Mouse (Mus musculus) embryonic facial prominence, embryonic 10.5 days (tissue): ENCODE data around the gene Selenop. TPM values are rescaled to one million over a fixed set of nuclear protein-coding genes. Genes with fewer than 3 reads are reported as not detected.

Source experiments
- DNase-seq: peaks from one replicate; pipeline ENCODE4 v3.0.0-alpha.2; 2017; ENCODE audit warnings: low spot score
- H3K27ac ChIP-seq: fragments of 300-500 bp; sonication (generic); replicated peaks from 2 replicates; pipeline ENCODE4 v1.5.1; 2016; ENCODE audit warnings: mild to moderate bottlenecking
- H3K27me3 ChIP-seq: fragments of 300-500 bp; sonication (generic); replicated peaks from 2 replicates; pipeline ENCODE4 v1.6.1; 2016; ENCODE audit warnings: low read depth, mild to moderate bottlenecking; ENCODE audit not compliant: poor library complexity, severe bottlenecking
- H3K36me3 ChIP-seq: fragments of 300-500 bp; sonication (generic); replicated peaks from 2 replicates; pipeline ENCODE4 v1.6.1; 2016; ENCODE audit warnings: mild to moderate bottlenecking, moderate library complexity
- H3K4me1 ChIP-seq: fragments of 300-500 bp; sonication (generic); 2 replicates; pipeline ENCODE4 v1.6.1; 2016
- H3K4me3 ChIP-seq: fragments of 300-500 bp; sonication (generic); 2 replicates; pipeline ENCODE4 v1.5.1; 2016; ENCODE audit warnings: mild to moderate bottlenecking, moderate library complexity
- H3K9me3 ChIP-seq: fragments of 300-500 bp; sonication (generic); 2 replicates; pipeline ENCODE4 v1.6.1; 2016; ENCODE audit warnings: mild to moderate bottlenecking
- WGBS: fragments of 180-500 bp; shearing (Covaris S2); methylation state at CpG from one replicate; pipeline ENCODE4 v1.1.7; 2016; 5-methylcytosine and 5-hydroxymethylcytosine counted together
- polyA plus RNA-seq: library from polyadenylated mRNA; unstranded; fragments of >200 nt; fragmentation: Nextera tagmentation; extraction: Ambion mirVana; gene quantifications from 2 replicates; pipeline ENCODE4 v1.2.1, GENCODE M21; 2016

The Selenop gene
- polyA plus RNA-seq, 1 experiment from 2014 or later, result 62.5 TPM

- no peaks in the 10 kb centered on the region for H3K9me3 ChIP-seq
- H3K36me3 ChIP-seq, result peaks cover 15% of the 10 kb centered on the region
- DNase-seq, result no peak
- WGBS, result 91% methylated on average over 2 of the region's 2 CpGs
- no peaks in the 10 kb centered on the region for H3K27me3 ChIP-seq
- H3K27ac ChIP-seq, result no peak overlapping the region
- H3K4me3 ChIP-seq, result no peak overlapping the region
- H3K4me1 ChIP-seq, result no peaks in the 10 kb centered on the region
These were observed 9.0 kb downstream of the Selenop start for GRCm38 (mm10) chr15:3277391-3277790.

- Histone ChIP-seq H3K4me1 (no peaks in the 10 kb centered on the region), H3K36me3 (peaks cover 15% of the 10 kb centered on the region), H3K27ac (no peak overlapping the region), H3K9me3 (no peaks in the 10 kb centered on the region), H3K4me3 (no peak overlapping the region), H3K27me3 (no peaks in the 10 kb centered on the region)
- no peak for DNase-seq
- WGBS, result 82% methylated on average over 7 of the region's 7 CpGs
These were observed 10.9 kb downstream of the Selenop start for GRCm38 (mm10) chr15:3279242-3279641.

GRCm38 (mm10) chr15:3281216-3281615 is 12.9 kb downstream of the Selenop start:
- Histone ChIP-seq H3K9me3 (no peaks in the 10 kb centered on the region), H3K4me1 (no peaks in the 10 kb centered on the region), H3K36me3 (peaks cover 15% of the 10 kb centered on the region), H3K27me3 (no peaks in the 10 kb centered on the region), H3K4me3 (no peak overlapping the region), H3K27ac (no peak overlapping the region)
- no peak for DNase-seq

- DNase-seq, result no peak
- Histone ChIP-seq H3K36me3 (peaks cover 15% of the 10 kb centered on the region), H3K9me3 (no peaks in the 10 kb centered on the region), H3K4me3 (no peak overlapping the region), H3K4me1 (no peaks in the 10 kb centered on the region), H3K27me3 (no peaks in the 10 kb centered on the region), H3K27ac (no peak overlapping the region)
- WGBS, result 82% methylated on average over 1 of the region's 1 CpGs
These were observed 13.4 kb downstream of the Selenop start for GRCm38 (mm10) chr15:3281737-3282136.

- Histone ChIP-seq H3K9me3 (no peaks in the 10 kb centered on the region), H3K4me1 (no peaks in the 10 kb centered on the region), H3K27ac (no peak overlapping the region), H3K36me3 (no peaks in the 10 kb centered on the region), H3K4me3 (no peak overlapping the region), H3K27me3 (no peaks in the 10 kb centered on the region)
- DNase-seq, result no peak
These were observed 17.7 kb downstream of the Selenop start for GRCm38 (mm10) chr15:3286032-3286431.

GRCm38 (mm10) chr15:3290435-3290834 is 22.1 kb downstream of the Selenop start:
- no peak for DNase-seq
- 86% methylated on average over 3 of the region's 3 CpGs for WGBS

GRCm38 (mm10) chr15:3293477-3293876 is 25.1 kb downstream of the Selenop start:
- 62% methylated on average over 1 of the region's 1 CpGs for WGBS
- Histone ChIP-seq H3K4me3 (no peak overlapping the region), H3K9me3 (no peaks in the 10 kb centered on the region), H3K27ac (no peak overlapping the region), H3K4me1 (no peaks in the 10 kb centered on the region), H3K36me3 (no peaks in the 10 kb centered on the region), H3K27me3 (no peaks in the 10 kb centered on the region)
- no peak for DNase-seq

More at GRCm38 (mm10) chr15:3290435-3290834, 22.1 kb downstream of the Selenop start:
- no peaks in the 10 kb centered on the region for H3K27me3 ChIP-seq
- H3K9me3 ChIP-seq, result no peaks in the 10 kb centered on the region
- H3K4me1 ChIP-seq, result no peaks in the 10 kb centered on the region
- H3K36me3 ChIP-seq, result no peaks in the 10 kb centered on the region
- no peak overlapping the region for H3K4me3 ChIP-seq
- no peak overlapping the region for H3K27ac ChIP-seq

GRCm38 (mm10) chr15:3295986-3296385 is 27.6 kb downstream of the Selenop start:
- Histone ChIP-seq H3K27me3 (no peaks in the 10 kb centered on the region), H3K4me3 (no peak overlapping the region), H3K4me1 (no peaks in the 10 kb centered on the region), H3K27ac (no peak overlapping the region), H3K36me3 (no peaks in the 10 kb centered on the region), H3K9me3 (no peaks in the 10 kb centered on the region)
- WGBS, result 82% methylated on average over 1 of the region's 1 CpGs
- DNase-seq, result no peak

- Histone ChIP-seq H3K9me3 (no peaks in the 10 kb centered on the region), H3K4me1 (no peaks in the 10 kb centered on the region), H3K27me3 (no peaks in the 10 kb centered on the region), H3K4me3 (no peak overlapping the region), H3K27ac (no peak overlapping the region), H3K36me3 (no peaks in the 10 kb centered on the region)
- 85% methylated on average over 8 of the region's 8 CpGs for WGBS
- DNase-seq, result no peak
These were observed 29.3 kb downstream of the Selenop start for GRCm38 (mm10) chr15:3297615-3298014.

- WGBS, result 86% methylated on average over 4 of the region's 4 CpGs
- H3K4me3 ChIP-seq, result no peak overlapping the region
- no peaks in the 10 kb centered on the region for H3K36me3 ChIP-seq
- no peak overlapping the region for H3K27ac ChIP-seq
- no peaks in the 10 kb centered on the region for H3K27me3 ChIP-seq
- DNase-seq, result no peak
- H3K4me1 ChIP-seq, result no peaks in the 10 kb centered on the region
- no peaks in the 10 kb centered on the region for H3K9me3 ChIP-seq
These were observed 32.2 kb downstream of the Selenop start for GRCm38 (mm10) chr15:3300361-3301100.

GRCm38 (mm10) chr15:3303426-3303825 is 35.1 kb downstream of the Selenop start, which contains the start of gene Ccdc152:
Gene Ccdc152, minus strand, starts transcription at chr15:3303526.
- Histone ChIP-seq H3K36me3 (no peaks in the 10 kb centered on the region), H3K27me3 (no peaks in the 10 kb centered on the region), H3K27ac (no peak within 1 kb of the TSS), H3K4me3 (no peak within 1 kb of the TSS), H3K4me1 (no peaks in the 10 kb centered on the region), H3K9me3 (no peaks in the 10 kb centered on the region)
- no peak for DNase-seq
- 92% methylated on average over 12 of the region's 12 CpGs for WGBS

GRCm38 (mm10) chr15:3309856-3310255 is 41.5 kb downstream of the Selenop start:
- Histone ChIP-seq H3K9me3 (no peaks in the 10 kb centered on the region), H3K36me3 (no peaks in the 10 kb centered on the region), H3K27me3 (no peaks in the 10 kb centered on the region), H3K4me1 (no peaks in the 10 kb centered on the region), H3K27ac (no peak overlapping the region), H3K4me3 (no peak overlapping the region)
- no peak for DNase-seq
- WGBS, result 88% methylated on average over 3 of the region's 3 CpGs

- Histone ChIP-seq H3K27me3 (no peaks in the 10 kb centered on the region), H3K9me3 (no peaks in the 10 kb centered on the region), H3K36me3 (no peaks in the 10 kb centered on the region), H3K27ac (no peak overlapping the region), H3K4me1 (no peaks in the 10 kb centered on the region), H3K4me3 (no peak overlapping the region)
- no peak for DNase-seq
These were observed 44.6 kb downstream of the Selenop start for GRCm38 (mm10) chr15:3312937-3313336.
